Mouse (Mus musculus) lung, postnatal 4 days (tissue): Measurements from ENCODE around the gene B9d1.

Experiments
- DNase-seq, 2 experiments: peaks; one replicate each; pipeline ENCODE4 v3.0.0; 2021

B9d1 gene

DNA sequence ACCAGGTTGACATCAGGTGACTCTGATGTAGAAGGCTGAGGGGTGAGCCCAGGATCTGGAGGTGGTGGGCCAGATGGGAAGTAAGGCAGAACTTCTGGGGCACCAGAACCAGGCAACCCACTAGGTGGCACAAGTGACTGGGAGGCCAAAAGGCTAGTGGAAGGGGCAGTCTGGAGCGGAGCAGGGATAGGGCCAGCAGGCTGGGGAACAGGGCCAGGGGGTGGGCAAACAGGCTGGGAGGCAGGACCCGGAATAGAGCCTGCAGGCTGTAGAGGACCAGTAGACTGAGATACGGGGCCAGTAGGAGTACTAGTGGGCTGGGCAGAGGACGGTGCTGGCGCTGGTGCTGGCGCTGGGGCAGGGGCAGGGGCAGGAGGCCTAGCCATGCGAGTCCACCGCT, 15.1 kb upstream of the B9d1 start:
- peak; percentile 30 to 69 for DNase-seq

- no peak for DNase-seq
These were observed 13.9 kb upstream of the B9d1 start for GRCm38 (mm10) chr11:61490944-61491520.

DNA sequence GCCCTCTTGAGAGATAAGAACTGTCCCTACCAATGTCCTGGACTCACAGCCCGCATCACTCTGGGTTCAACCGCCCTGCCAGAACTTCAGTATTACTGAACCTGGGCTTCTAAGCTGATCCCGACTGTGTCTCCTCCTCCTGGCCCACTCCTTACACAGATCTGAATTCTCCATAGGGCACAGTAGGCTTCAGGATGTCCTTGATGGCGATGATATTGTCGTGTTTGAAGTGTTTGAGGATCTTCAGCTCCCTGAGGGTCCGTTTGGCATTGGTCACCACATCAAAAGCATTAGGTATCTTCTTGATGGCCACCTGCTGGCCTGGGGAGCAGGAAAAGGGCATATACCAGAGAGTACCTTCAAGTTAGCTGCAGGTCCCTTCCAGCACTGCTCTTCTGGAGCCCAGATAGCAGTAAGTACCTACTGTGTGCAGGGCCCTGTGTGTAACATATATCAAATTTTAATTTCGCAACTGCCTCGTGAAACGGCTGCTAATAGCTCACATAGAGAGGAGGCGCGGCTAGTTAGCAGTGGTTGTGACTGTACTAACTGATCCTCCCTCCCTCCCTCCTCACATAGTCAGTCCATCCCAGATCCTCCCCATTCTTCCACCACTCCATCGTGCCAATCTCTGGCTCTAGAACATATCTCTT, 12.1 kb upstream of the B9d1 start:
- DNase-seq, result no peak

DNA sequence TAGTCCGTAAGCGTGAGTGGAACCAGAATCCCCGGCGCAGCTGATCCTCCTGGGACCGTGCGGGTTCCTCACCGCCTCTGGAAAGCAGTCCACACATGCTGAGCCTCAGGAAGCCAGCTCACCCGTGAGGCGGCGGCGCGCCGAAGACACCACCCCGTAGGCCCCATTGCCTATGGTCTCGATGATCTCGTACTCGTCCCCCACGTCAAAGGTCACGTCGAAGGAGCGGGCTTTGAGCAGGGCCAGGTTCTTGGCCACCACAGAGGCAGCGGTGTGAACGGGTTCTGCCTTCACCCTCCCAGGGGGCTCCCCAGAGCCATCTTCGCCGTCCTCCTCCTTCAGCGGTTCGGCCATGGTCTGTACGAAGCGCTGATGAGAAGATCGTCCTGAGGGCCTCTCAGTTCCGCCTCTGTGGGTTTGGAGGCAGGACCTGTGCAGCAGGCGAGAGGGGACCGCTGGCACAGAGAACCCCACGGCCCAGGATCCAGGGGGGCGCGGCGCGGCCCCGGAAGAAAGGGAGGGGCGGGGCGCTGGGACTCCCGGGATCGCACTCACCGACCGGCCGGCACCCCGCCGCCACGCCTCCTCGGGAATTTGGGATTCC, 11.3 kb upstream of the B9d1 start:
- no peak for DNase-seq

DNA sequence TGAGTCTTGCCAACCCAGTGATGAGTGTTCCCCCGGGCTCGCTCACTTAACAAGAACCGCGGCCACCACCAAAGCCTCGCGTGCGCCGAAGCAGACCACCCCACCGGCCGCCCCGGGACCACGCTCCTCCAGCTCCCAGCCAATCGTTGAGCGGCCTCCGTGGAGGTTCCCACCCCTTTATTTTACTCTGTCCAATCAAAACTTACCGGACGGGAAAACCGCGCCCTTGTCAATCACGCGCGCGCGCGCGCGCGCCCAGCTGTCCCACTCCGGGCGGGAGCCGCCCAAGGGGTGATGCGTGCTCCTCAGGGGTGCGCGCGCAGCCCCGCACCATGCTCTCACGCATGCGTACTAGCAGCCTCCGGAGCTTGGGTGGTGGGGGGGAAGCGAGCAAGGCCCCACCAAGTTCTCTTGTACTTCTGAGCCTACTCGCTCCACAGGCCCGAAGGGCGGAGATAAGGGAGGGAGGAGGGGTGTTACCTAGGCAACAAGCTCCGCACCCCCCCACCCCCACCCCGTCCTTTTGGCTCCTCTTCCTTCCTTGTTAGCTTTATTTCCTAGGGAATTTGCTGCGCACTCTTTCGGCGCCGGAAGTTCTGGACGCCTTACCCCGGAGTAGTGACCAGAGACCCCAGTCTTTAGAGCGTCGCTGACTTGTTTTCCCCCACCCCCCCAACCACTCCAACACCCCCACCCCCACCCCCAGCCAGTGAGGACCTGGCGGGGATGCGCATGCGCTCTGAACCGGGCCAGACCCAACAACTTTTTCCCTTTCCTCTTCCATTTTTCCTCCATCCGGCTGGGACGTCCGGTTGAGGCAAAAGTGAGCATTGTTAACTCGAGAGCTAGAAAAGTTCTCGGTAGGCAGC, 10.6 kb upstream of the B9d1 start, which contains the start of gene Mapk7:
Gene Mapk7, minus strand, starts transcription at position 278 of the 869 bp plus-strand sequence.
- DNase-seq, result peak; percentile 99

- no peak for DNase-seq
These were observed 9.4 kb upstream of the B9d1 start for GRCm38 (mm10) chr11:61495528-61495927.

- no peak for DNase-seq
These were observed 7.5 kb upstream of the B9d1 start for GRCm38 (mm10) chr11:61497490-61497889.

DNA sequence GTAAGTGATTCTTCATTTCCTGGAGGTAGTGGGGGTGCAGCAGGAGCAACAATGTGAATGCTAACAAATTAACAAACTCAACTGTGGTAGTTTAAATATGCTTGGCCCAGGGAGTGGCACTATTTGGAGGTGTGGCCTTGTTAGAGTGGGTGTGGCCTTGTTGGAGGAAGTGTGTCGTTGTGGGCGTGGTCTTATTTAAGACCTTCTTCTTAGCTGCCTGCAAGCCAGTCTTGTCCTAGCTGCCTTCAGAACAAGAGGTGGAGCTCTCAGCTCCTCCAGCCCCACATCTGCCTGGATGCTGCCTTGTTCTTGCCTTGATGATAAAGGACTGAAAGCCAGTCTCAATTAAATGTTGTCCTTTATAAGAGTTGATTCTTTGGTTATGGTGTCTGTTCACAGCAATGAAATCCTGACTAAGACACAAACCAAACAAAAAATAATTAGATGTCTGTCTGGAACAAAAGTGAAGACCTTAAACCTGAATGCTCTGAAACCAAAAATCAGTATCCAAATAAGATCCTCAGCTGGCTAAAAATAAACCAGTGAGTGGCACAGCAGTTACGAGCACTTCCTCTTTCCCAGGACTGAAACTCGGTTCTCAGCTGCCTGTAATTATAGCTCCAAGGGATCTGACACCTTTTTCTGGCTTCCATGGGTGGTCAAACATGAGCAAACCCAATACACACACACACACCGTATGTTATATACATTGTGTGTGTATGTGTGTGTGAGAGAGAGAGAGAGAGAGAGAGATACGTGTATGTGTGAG, 6.0 kb upstream of the B9d1 start:
- peak in 1 of 2 experiments; percentile 43 for DNase-seq

- DNase-seq, result no peak
These were observed 1.0 kb upstream of the B9d1 start for GRCm38 (mm10) chr11:61503933-61504332.

DNA sequence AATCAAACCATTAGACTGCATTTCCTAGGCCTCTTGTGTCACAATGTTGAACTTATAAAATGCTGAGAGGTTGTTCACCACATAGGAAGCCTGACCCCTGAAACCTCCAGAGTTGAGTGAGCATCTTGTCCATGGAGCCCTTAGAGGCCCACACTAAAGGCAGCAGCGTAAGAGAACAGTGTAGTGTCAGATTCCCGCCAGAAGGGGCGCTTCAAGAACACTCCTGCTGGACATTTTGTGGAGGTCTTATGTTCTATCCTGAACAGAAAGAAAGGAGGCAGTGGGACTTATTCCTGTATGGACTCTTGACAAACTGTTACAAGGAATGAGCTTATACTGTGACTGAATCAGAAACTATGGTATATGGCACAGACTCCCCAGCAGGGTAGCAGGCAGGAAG, 10.0 kb downstream of the B9d1 start:
- DNase-seq, result peak; percentile 57 to 67

DNA sequence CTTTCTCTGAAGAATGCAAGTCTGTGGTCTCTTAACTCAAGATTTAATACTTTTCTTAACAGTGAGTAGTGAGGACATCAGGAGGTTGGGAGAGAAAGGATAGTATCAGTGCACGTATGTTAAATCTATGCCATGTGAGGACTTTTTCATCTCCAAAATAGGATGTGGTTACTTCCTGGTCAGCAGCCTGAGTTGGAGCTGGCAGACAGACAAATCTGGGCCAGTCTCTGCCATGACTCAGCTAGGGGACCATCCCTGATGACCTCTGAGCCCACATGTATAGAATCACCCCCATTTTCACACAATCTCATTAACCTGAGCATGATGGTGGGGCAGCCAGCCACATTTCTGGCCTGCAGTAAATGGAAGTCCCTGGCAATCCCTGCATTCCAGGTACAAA, 13.0 kb downstream of the B9d1 start:
- no peak for DNase-seq

GRCm38 (mm10) chr11:61518871-61519270, 13.9 kb downstream of the B9d1 start:
- no peak for DNase-seq

- DNase-seq, result no peak
These were observed 14.7 kb downstream of the B9d1 start for GRCm38 (mm10) chr11:61519484-61520107.

DNA sequence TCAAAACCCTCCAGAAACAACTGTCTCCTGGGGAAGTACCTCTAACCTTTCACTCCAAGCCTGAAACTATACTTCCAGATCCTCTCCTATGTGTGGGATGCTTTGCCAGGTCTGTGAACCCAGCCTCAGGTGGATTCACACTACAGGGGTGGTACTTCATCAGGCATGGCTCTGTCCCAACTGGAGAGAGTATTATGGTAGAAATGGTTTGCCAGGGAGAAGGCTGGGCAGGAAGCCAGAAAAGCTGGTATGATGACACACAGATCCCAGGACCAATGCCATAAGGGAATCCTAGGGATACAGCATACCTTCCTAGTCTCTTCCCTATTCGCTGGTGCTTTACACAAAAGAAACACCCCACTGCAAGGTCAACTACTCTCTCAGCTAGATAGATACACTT, 21.9 kb downstream of the B9d1 start:
- no peak for DNase-seq

DNA sequence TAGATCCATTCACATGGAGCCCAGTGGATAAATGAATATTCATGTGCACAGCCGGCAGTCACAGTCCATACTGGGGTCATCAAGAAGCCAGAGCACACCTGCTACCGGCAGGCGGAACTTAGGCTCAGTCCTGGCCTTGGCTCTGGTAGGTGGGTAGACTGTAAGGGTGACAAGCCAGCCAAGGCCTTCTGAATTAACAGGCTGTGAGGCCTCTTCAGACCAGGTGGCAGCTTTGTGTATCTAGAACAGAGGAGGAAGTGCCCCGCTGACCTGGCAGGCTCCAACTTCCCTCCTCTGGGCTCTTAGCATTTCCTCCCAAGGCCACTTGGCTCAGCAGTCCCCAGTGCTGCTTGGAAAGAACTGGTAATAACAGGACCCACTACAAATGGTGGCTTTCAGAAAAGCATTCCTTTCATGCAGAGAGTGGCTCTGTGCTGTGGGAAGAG, 24.3 kb downstream of the B9d1 start:
- peak; percentile 60 to 78 for DNase-seq

DNA sequence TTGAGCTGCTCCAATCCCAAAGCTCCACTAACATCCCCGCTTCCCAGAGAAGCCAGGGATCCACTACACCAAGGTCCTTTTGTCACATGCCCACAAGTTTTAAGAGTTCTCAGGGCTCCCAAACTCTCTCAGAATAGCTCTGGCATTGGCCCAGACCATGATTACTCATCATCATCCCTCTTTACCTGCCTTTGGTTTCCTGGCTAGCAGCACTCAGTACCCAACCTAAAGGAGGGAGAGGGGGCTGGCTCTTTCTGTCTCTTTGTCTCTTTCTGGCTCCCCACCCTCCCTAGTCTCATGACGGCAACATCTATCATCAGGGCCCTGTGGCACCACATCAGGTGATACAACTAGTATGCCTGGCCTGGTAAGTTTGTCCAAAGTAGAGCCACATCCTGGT, 27.9 kb downstream of the B9d1 start:
- no peak for DNase-seq

DNA sequence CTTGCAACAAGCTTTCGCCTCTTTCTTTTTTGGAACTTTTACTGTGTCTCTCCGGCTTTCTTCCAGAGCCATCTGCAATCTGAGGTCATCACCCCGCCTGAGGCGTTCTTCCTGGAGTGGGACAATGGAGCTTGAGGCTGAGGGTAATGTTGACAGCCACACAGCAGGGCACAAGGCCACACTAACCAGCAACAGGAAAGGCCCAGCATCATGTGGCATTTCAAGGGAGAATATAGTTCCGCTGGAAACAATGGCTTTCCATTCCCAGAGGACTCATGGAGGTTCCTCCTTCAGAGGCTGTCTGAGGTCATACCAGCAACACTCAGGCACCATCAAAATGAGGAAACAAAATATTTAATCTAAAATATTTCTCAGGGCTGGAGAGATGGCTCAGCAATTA, 28.6 kb downstream of the B9d1 start:
- peak; percentile 55 to 78 for DNase-seq

GRCm38 (mm10) chr11:61535530-61535929, 30.6 kb downstream of the B9d1 start:
- DNase-seq, result no peak

DNA sequence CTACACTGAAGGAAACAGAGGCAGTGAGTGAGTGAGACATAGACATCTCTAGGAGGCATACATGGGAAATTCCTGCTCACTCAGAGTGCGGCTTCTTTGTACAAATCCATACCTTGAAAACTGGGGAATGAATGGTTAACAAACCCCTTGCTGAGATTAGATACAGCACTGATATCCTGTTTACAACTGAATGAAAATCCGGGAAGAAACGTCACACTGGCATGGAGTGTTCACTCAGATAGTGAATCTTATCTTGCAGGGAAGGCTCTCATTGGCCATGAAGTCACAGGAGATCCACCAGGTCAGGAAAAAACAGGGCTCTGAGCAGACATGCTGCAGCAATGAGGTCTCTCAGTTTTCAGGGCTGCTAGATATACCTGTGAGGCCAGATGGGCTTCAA, 32.0 kb downstream of the B9d1 start:
- DNase-seq, result no peak

- DNase-seq, result no peak
These were observed 32.4 kb downstream of the B9d1 start for GRCm38 (mm10) chr11:61537362-61537761.

DNA sequence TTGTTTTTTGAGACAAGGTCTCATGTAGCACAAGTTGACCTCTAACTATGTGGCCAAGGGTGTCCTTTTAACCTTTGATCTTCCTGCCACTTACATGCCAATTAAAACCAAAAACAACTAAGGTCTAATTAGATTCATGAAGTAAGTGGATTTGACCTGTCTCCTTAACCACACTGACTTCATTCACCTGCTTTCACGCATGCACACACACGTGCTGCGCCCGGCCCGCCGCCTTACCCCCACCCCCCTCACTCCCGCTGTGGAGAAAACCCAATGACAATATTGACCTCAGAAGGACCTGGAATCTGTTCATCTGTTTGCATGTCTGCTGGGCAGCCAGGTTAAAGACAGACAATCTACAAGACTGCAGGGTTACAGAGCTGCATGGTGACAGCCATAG, 35.7 kb downstream of the B9d1 start:
- no peak for DNase-seq

DNA sequence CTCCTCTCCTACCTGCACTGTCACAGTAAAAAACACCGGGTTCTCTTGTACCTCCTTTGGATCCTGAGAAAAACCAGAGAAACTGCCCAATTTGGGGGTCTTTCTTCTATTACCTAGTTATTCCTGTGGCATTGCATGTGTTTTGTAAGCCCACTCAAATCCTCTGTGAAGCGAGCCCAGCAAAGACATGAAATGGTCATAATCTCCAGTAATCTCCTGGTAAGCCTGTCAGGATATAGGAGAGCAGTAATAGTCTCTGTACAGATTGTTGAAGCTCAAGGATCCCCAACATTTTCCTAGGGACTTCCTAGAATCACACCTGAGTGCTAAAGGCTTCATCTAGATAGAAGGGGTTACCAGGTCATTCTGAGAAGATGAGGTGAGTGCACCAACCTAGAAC, 36.2 kb downstream of the B9d1 start:
- no peak for DNase-seq
